Mouse (Mus musculus): ENCODE results near the gene Lyrm4. TPM values are rescaled to one million over a fixed set of nuclear protein-coding genes. Genes with fewer than 3 reads are reported as not detected.

Lyrm4 gene
- polyA plus RNA-seq, 1 experiment from 2014 or later, result 28.4 TPM

GRCm38 (mm10) chr13:35967690-35968089 is 149.6 kb downstream of the Lyrm4 start:
- 3% methylated on average over 15 of the region's 15 CpGs for WGBS
- Histone ChIP-seq H3K4me1 (ENCODE audit: control insufficient read depth, insufficient read depth, low read length) (no peaks in the 10 kb centered on the region; the same call in 1 of the 2 replicates), H3K9ac (ENCODE audit: low read depth, low read length) (no peak overlapping the region; the same call in 1 of the 2 replicates), H3K27me3 (ENCODE audit: control insufficient read depth, insufficient read depth, low read length) (peaks cover 17% of the 10 kb centered on the region), H3K4me3 (ENCODE audit: low read length) (peak overlapping the region; percentile 61), H3K27ac (ENCODE audit: low read depth, low read length) (no peak overlapping the region), H3K36me3 (ENCODE audit: control insufficient read depth, insufficient read depth, low read length) (no peaks in the 10 kb centered on the region), H3K4me2 (replicated peaks; ENCODE audit: low read depth, low read length) (peak overlapping the region; percentile 100), H3K9me3 (ENCODE audit: control insufficient read depth, low read length) (no peaks in the 10 kb centered on the region)
- 0 out of 2 replicates have a peak, but pooled peaks have one; percentile 37 for ATAC-seq (ENCODE audit: low FRiP score, low TSS enrichment)

GRCm38 (mm10) chr13:35963583-35963982 is 153.7 kb downstream of the Lyrm4 start:
- Histone ChIP-seq H3K4me3 (ENCODE audit: low read length) (no peak overlapping the region), H3K4me1 (ENCODE audit: control insufficient read depth, insufficient read depth, low read length) (no peaks in the 10 kb centered on the region; the same call in 1 of the 2 replicates), H3K9ac (ENCODE audit: low read depth, low read length) (no peak overlapping the region), H3K4me2 (replicated peaks; ENCODE audit: low read depth, low read length) (no peak overlapping the region), H3K27me3 (ENCODE audit: control insufficient read depth, insufficient read depth, low read length) (no peaks in the 10 kb centered on the region; the same call in 1 of the 2 replicates), H3K36me3 (ENCODE audit: control insufficient read depth, insufficient read depth, low read length) (no peaks in the 10 kb centered on the region), H3K27ac (ENCODE audit: low read depth, low read length) (no peak overlapping the region), H3K9me3 (ENCODE audit: control insufficient read depth, low read length) (no peaks in the 10 kb centered on the region)
- WGBS, result 93% methylated on average over 4 of the region's 4 CpGs
- ATAC-seq (ENCODE audit: low FRiP score, low TSS enrichment), result no peak

GRCm38 (mm10) chr13:35959391-35960067 is 157.8 kb downstream of the Lyrm4 start:
- Histone ChIP-seq H3K9ac (ENCODE audit: low read depth, low read length) (no peak overlapping the region), H3K4me3 (ENCODE audit: low read length) (no peak overlapping the region), H3K4me2 (replicated peaks; ENCODE audit: low read depth, low read length) (no peak overlapping the region), H3K27me3 (ENCODE audit: control insufficient read depth, insufficient read depth, low read length) (no peaks in the 10 kb centered on the region), H3K36me3 (ENCODE audit: control insufficient read depth, insufficient read depth, low read length) (no peaks in the 10 kb centered on the region), H3K4me1 (ENCODE audit: control insufficient read depth, insufficient read depth, low read length) (no peaks in the 10 kb centered on the region), H3K9me3 (ENCODE audit: control insufficient read depth, low read length) (no peaks in the 10 kb centered on the region), H3K27ac (ENCODE audit: low read depth, low read length) (no peak overlapping the region)
- WGBS, result 69% methylated on average over 12 of the region's 12 CpGs
- no peak for ATAC-seq (ENCODE audit: low FRiP score, low TSS enrichment)

DNA sequence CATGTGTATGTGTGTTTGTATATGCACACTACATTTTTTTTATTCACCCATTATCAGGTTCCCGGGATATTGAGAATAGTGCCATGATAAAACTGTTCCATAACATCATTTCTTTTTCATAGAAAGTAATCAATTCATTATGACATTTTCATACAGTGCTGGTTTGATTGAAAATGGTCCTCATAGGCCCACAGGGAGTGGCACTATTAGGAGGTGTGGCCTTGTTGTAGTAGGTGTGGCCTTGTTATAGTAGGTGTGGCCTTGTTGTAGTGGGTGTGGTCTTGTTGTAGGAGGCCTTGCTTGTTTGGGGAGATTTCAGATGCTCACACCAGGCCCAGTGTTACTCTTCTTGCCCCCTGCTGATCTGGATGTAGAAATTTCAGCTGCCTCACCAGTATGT is 158.8 kb downstream of the Lyrm4 start, which contains the start of gene Ppp1r3g:
Gene Ppp1r3g, plus strand, starts transcription at position 301 of the 400 bp plus-strand sequence.
- 93% methylated on average over 1 of the region's 1 CpGs for WGBS
- no peak within 1 kb of the TSS for H3K4me3 ChIP-seq (ENCODE audit: low read length)
- H3K4me1 ChIP-seq (ENCODE audit: control insufficient read depth, insufficient read depth, low read length), result no peaks in the 10 kb centered on the region
- no peaks in the 10 kb centered on the region for H3K27me3 ChIP-seq (ENCODE audit: control insufficient read depth, insufficient read depth, low read length)
- ATAC-seq (ENCODE audit: low FRiP score, low TSS enrichment), result no peak
- H3K4me2 ChIP-seq (replicated peaks; ENCODE audit: low read depth, low read length), result no peak within 1 kb of the TSS
- H3K9ac ChIP-seq (ENCODE audit: low read depth, low read length), result no peak within 1 kb of the TSS
- no peak within 1 kb of the TSS for H3K27ac ChIP-seq (ENCODE audit: low read depth, low read length)
- no peaks in the 10 kb centered on the region for H3K9me3 ChIP-seq (ENCODE audit: control insufficient read depth, low read length)
- H3K36me3 ChIP-seq (ENCODE audit: control insufficient read depth, insufficient read depth, low read length), result no peaks in the 10 kb centered on the region

- WGBS, result 69% methylated on average over 17 of the region's 17 CpGs
- no peak overlapping the region for H3K4me3 ChIP-seq (ENCODE audit: low read length)
- H3K9ac ChIP-seq (ENCODE audit: low read depth, low read length), result no peak overlapping the region
- ATAC-seq (ENCODE audit: low FRiP score, low TSS enrichment), result no peak
- H3K4me1 ChIP-seq (ENCODE audit: control insufficient read depth, insufficient read depth, low read length), result no peaks in the 10 kb centered on the region
- H3K4me2 ChIP-seq (replicated peaks; ENCODE audit: low read depth, low read length), result no peak overlapping the region
- no peaks in the 10 kb centered on the region for H3K36me3 ChIP-seq (ENCODE audit: control insufficient read depth, insufficient read depth, low read length)
- no peaks in the 10 kb centered on the region for H3K27me3 ChIP-seq (ENCODE audit: control insufficient read depth, insufficient read depth, low read length)
- H3K9me3 ChIP-seq (ENCODE audit: control insufficient read depth, low read length), result peaks cover 3% of the 10 kb centered on the region; the same call in 1 of the 2 replicates
- no peak overlapping the region for H3K27ac ChIP-seq (ENCODE audit: low read depth, low read length)
These were observed 167.4 kb downstream of the Lyrm4 start for GRCm38 (mm10) chr13:35949814-35950455.

GRCm38 (mm10) chr13:35947354-35948000 is 169.8 kb downstream of the Lyrm4 start:
- H3K4me1 ChIP-seq (ENCODE audit: control insufficient read depth, insufficient read depth, low read length), result no peaks in the 10 kb centered on the region
- 28% methylated on average over 14 of the region's 14 CpGs for WGBS
- no peak overlapping the region for H3K4me2 ChIP-seq (replicated peaks; ENCODE audit: low read depth, low read length)
- no peak overlapping the region for H3K27ac ChIP-seq (ENCODE audit: low read depth, low read length)
- H3K4me3 ChIP-seq (ENCODE audit: low read length), result no peak overlapping the region
- ATAC-seq (ENCODE audit: low FRiP score, low TSS enrichment), result no peak
- H3K9me3 ChIP-seq (ENCODE audit: control insufficient read depth, low read length), result peaks cover 3% of the 10 kb centered on the region; the same call in 1 of the 2 replicates
- H3K9ac ChIP-seq (ENCODE audit: low read depth, low read length), result no peak overlapping the region
- H3K36me3 ChIP-seq (ENCODE audit: control insufficient read depth, insufficient read depth, low read length), result no peaks in the 10 kb centered on the region
- no peaks in the 10 kb centered on the region for H3K27me3 ChIP-seq (ENCODE audit: control insufficient read depth, insufficient read depth, low read length)

GRCm38 (mm10) chr13:35946659-35947353 is 170.5 kb downstream of the Lyrm4 start:
- H3K36me3 ChIP-seq (ENCODE audit: control insufficient read depth, insufficient read depth, low read length), result no peaks in the 10 kb centered on the region
- H3K4me2 ChIP-seq (replicated peaks; ENCODE audit: low read depth, low read length), result no peak overlapping the region
- 73% methylated on average over 20 of the region's 20 CpGs for WGBS
- H3K4me1 ChIP-seq (ENCODE audit: control insufficient read depth, insufficient read depth, low read length), result no peaks in the 10 kb centered on the region
- H3K9me3 ChIP-seq (ENCODE audit: control insufficient read depth, low read length), result peaks cover 3% of the 10 kb centered on the region; the same call in 1 of the 2 replicates
- H3K27me3 ChIP-seq (ENCODE audit: control insufficient read depth, insufficient read depth, low read length), result no peaks in the 10 kb centered on the region
- ATAC-seq (ENCODE audit: low FRiP score, low TSS enrichment), result no peak
- H3K9ac ChIP-seq (ENCODE audit: low read depth, low read length), result no peak overlapping the region
- H3K4me3 ChIP-seq (ENCODE audit: low read length), result no peak overlapping the region
- no peak overlapping the region for H3K27ac ChIP-seq (ENCODE audit: low read depth, low read length)

- H3K9me3 ChIP-seq (ENCODE audit: control insufficient read depth, low read length), result no peaks in the 10 kb centered on the region
- no peaks in the 10 kb centered on the region for H3K4me1 ChIP-seq (ENCODE audit: control insufficient read depth, insufficient read depth, low read length)
- no peak overlapping the region for H3K4me2 ChIP-seq (replicated peaks; ENCODE audit: low read depth, low read length)
- ATAC-seq (ENCODE audit: low FRiP score, low TSS enrichment), result no peak
- H3K27me3 ChIP-seq (ENCODE audit: control insufficient read depth, insufficient read depth, low read length), result no peaks in the 10 kb centered on the region
- no peak overlapping the region for H3K4me3 ChIP-seq (ENCODE audit: low read length)
- H3K36me3 ChIP-seq (ENCODE audit: control insufficient read depth, insufficient read depth, low read length), result no peaks in the 10 kb centered on the region
- 88% methylated on average over 5 of the region's 5 CpGs for WGBS
- H3K27ac ChIP-seq (ENCODE audit: low read depth, low read length), result no peak overlapping the region
- H3K9ac ChIP-seq (ENCODE audit: low read depth, low read length), result no peak overlapping the region
These were observed 176.4 kb downstream of the Lyrm4 start for GRCm38 (mm10) chr13:35940934-35941333.
